Mouse (Mus musculus): Measurements from ENCODE around the gene Paqr5.
A peak's percentile ranks its signal among the peaks of the same experiment; 100 is the strongest.

Gene Paqr5

DNA sequence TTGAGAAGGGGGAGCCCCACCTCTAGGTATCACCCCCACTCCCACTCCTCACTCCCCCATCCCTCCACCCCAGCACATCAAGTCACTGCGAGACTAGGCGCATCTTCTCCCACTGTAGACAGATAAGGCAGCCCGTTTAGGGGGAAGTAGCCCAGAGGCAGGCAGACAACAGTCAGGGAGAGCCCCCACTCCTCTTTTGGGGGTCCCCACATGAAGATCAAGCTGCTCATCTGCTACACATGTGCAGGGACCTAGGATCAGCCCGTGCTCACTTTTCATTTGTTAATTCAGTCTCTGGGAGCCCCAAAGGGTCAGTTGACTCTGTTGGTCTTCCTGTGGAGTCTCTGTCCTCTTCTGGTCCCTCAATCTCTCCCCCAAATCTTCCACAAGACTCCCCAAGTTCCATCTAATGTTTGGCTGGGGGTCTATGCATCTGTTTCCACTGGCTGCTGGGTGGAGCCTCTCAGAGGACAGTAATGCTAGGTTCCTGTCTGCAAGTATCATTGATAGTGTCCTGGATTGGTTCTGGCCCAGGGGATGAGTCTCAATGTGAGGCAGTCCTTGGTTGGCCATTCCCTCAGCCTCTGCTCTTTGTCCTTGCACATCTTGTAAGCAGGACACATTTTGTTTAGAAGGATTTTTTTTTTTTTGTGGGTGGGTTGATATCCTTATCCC is 118.9 kb downstream of the Paqr5 start:
- no peak for DNase-seq

DNA sequence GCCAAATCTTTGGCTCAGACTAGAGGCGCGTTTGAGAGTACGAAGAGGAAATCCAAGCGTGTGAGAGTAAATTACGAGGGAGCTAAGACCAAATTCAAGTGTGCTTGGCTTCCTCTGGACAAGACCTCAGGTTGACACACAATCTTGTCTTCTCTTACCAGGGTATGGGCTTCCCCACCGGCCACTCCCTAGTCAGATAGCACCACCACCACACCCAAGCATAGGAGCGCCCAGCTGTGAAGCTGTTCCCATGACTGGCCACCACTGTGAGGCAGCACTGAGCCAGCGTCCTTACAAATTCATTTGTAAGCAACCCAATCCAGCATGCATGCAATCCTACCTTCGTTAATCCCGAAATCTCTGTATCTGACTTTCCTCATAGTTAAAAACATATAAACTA is 119.7 kb downstream of the Paqr5 start:
- DNase-seq: peak; percentile 46

DNA sequence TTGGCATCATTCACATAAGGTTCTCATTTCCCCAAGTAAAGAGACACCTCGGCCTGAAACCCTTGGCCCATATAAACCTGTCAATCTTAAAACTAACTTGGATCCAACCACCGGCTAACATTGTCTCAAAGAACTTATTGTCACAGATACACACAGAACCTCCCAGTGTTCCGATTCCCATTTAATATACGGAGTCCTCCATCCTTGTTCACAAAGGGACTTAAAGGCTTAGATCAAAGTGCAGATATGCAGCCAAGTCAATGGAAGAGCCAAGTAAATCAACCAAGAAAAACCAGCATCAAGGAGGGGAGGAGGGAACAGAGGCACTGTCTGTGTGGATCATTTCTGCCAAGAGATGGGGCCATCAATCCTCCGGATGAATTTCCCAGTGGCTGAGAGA is 121.1 kb downstream of the Paqr5 start:
- no peak for DNase-seq

DNA sequence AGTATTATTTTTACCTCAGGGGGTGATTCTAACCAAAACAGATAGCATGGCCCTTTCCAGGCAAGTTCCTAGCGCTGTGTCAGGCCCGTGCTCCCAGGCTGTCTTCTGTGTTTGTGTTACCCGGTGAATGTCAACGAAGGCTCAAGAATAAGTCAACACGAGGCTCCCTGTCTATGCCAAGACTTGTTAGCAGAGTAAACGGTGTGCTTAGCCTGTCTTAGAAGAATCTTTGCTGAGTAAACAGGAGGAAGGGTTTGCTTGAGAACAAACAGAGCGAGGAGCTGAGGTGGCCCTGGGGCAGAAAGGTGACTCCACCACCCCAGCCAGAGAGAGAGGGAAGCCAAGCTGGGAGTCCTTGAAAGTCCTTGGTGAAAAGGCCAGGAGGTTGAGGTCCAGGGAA is 122.5 kb downstream of the Paqr5 start:
- no peak for DNase-seq
